Mouse (Mus musculus): Measurements from ENCODE around the gene Pltp. TPM values are rescaled to one million over a fixed set of nuclear protein-coding genes. Genes with fewer than 3 reads are reported as not detected.

Pltp gene
- polyA plus RNA-seq (2017; shearing (Covaris generic)) = 0.26 TPM

DNA sequence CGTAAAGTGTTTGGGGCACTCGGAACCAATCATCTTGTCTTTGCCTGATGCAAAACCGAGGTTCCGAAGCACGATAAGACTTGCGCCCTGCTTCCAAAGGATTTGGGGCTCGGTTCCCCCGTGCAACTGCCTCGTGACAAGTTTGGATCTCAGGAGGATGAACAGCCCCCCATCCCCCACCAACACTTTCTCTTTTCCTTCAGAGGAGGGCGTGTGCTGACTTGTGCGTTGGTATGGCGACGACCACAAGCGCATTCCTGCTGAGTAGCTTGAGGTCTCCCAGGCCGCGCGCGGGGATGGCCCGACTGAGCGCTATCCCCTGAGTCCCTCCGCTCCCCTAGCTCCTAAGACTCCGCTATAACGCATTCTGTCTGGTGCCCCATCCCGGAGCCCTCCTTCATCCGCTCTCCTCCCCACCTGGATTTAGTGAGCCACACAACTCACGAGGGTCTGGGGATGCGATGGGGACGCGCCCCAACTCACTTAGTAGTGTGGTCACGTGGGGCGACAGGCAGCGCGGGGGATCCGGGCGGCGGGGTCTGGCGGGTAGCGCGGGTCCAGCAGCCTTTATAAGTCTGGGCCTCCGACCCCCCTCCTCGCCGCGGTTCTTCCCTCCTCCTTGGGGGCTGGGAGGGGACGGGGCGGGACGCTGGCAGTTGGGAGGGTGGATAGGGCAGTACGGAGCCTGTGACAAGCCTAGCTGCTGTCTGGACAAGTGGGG is at the start of gene Pltp:
Gene Pltp, minus strand, starts transcription at position 611 of the 721 bp plus-strand sequence.

DNA sequence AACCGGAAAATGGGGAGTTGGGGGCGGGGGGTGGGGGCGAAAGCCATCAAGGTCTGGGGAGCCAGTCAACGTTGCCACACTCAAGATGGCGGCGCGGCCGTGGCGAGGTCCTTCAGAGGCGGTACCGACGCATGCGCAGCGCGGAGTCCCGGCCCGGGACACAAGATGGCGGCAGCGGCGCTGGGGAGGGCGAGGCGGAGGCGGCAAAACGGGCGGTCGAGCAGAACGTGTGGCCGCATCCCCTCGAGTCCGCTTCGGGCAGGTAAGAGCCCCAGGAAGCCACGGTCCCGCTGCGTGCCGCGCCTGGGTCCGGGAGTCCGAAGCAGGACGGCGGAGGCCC is 21.7 kb upstream of the Pltp start, which contains the start of gene Pcif1:
Gene Pcif1, plus strand, starts transcription at position 77 of the 340 bp plus-strand sequence.

DNA sequence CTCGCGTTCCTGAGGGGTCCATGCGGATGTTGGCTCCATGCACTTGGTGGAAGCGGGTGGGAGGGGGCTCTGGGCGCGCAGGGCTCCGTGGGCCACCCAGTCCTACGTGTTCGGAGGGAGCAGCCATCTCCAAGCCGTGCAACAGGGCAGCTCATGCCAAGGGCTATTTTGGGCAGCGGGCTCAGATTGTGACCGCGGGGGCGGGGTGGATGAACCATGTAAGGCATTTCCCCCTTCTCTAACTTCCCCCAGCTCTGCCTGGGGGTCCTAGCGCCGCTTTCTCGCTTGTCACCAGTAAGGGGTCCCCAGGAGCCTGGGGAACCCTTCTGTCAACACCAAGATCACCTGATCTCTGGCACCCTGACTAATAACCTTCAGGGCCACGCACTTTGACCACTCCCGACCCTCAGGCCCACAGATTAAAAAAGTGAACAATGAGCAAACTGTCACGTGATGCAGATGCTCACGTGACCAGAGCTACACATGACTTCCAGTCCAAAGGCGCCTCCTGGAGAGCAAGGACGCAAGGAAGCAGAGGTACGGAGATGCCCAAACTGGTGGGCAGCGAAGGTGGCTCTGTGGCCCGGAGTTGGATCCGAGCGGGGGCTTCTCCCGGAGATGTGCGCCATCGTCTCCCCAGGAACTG is 24.1 kb downstream of the Pltp start, which contains the start of gene Neurl2:
Gene Neurl2, minus strand, starts transcription at position 143 of the 646 bp plus-strand sequence.

DNA sequence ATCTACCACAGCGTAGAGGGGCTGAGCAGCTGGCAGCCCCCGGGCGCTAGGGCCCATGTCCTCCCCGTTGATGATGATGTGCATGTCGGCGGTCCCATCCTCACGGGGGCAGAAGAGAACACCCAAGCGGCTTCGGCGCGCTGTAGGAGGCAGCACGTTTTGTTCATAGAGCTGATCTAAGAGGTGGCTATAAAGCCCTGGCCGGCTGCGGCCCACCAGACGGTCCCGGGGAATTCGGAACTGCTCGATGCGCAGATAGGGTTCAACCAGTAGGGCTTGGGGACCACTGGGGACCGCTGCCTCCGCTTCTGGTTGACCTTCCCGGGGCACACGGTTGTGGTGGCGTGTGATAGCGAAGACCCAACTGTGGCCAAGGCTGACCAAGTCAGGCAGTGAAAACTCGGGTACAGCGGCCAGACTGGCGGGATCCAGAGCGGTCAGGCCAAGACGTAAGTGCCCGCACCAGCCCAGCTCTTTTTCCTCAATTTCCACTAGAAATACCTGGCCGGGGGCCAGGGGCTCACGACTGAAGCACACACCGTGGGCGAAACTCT is 24.7 kb downstream of the Pltp start, which contains the start of gene Ctsa:
Gene Ctsa, plus strand, starts transcription at position 126 of the 554 bp plus-strand sequence.

DNA sequence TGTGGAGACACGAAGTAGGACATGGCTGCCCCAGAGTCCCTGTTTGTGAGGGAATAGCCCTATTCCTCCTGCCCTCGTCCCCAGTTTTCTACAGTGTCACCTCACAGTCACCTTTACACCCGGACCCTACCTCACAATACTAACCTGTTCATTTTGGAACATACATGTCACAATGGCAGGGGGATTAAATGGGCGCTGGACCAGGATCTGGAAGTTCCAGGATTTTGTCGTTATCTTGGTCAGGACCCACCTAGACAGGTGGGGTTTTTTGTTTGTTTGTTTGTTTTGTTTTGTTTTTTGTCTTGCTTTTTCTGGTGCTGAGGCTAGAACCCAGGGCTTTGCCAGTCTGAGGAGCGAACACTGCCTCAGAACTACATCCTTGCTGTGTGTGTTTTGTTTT is 29.1 kb downstream of the Pltp start, which contains the start of gene Spata25:
Gene Spata25, minus strand, starts transcription at position 101 of the 400 bp plus-strand sequence.

DNA sequence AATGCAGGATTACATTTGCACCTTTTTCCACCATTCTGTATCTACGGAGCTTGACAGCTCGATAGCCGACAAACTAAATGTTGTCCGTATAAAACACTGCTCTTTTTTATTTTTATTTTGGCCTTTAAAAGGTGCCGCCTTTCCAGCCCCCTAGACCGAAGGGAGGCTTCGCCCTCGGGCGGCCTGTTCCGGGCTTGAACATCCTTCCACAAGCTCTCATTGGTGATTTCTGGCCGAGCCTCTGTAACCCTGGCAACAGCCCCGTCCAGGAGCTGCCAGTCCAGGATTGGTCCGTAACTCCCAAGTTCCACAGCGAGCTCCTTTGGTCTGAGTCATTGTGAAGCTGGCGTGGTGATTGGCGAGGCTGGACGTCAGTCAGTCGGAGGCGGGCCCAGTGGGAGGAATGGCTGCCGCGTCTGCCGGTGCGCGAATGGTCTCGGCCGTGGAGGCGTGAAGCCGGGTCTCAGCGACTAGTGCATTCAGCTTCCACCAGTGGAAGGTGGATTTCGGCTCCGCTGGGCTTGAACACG is 34.8 kb downstream of the Pltp start, which contains the start of gene Zswim1:
Gene Zswim1, plus strand, starts transcription at position 51 of the 530 bp plus-strand sequence.

DNA sequence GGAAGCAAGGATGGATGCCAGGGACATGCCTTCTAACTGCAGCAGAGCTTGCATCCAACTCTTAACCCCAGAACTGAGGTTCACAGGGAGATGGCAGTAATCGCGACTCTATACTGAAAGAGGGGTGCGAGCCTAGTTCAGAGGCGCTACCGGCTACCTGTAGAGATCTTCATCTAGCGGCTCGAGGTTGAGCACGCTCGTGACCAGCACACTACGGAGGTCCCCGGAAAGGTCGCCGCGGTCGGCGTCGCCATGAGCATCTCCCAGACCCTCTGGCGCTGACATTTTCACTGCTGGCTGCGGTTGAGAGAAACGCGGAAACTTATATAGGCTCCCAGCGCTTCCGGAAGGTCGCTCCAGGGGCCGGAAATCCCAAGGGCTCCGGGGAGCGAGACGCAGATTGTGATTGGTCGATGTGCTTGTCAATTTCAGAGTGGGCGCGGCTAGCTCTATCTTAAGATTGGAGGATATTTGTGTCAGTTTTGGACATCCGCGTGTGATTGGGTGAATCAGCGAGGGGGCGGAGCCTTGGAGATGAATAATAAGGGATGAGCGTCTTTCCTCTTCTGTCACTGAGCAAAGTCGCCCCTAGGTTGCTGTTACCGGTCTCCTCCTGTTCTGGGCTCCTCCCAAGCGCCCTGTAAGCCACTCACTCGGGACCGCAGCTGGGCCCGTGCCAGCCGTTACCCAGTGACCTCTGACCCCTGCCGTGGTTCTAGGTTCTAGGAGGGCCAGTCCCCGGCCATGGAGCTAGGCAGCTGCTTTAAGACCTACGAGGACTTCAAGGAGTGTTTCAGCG is 52.8 kb downstream of the Pltp start, which contains the start of the genes Acot8 and Zswim3:
Gene Acot8, minus strand, starts transcription at position 350 of the 799 bp plus-strand sequence.
Gene Zswim3, plus strand, starts transcription at position 566 of the 799 bp plus-strand sequence.

Other genes starting within 250 kb of the Pltp start
- gene Wfdc6b, start 244.2 kb downstream of the Pltp start, polyA plus RNA-seq (2017; shearing (Covaris generic)) = not detected
- not detected for gene Wfdc8, start 244.1 kb downstream of the Pltp start, polyA plus RNA-seq (2017; shearing (Covaris generic))
- gene Wfdc16, start 218.9 kb downstream of the Pltp start, polyA plus RNA-seq (2017; shearing (Covaris generic)) = not detected
- not detected for gene Wfdc10, start 201.7 kb downstream of the Pltp start, polyA plus RNA-seq (2017; shearing (Covaris generic))
- not detected for gene Wfdc9, start 201.1 kb downstream of the Pltp start, polyA plus RNA-seq (2017; shearing (Covaris generic))
- not detected for gene Wfdc11, start 183.6 kb downstream of the Pltp start, polyA plus RNA-seq (2017; shearing (Covaris generic))
- not detected for gene Wfdc13, start 172.6 kb downstream of the Pltp start, polyA plus RNA-seq (2017; shearing (Covaris generic))
- gene Spint4, start 159.2 kb downstream of the Pltp start, polyA plus RNA-seq (2017; shearing (Covaris generic)) = not detected
- gene Spint5, start 142.4 kb downstream of the Pltp start, polyA plus RNA-seq (2017; shearing (Covaris generic)) = not detected
- gene Wfdc3, start 111.8 kb downstream of the Pltp start, polyA plus RNA-seq (2017; shearing (Covaris generic)) = 0.11 TPM
- gene Dnttip1, start 111.7 kb downstream of the Pltp start, polyA plus RNA-seq (2017; shearing (Covaris generic)) = 67.0 TPM
- gene Ube2c, start 87.8 kb downstream of the Pltp start, polyA plus RNA-seq (2017; shearing (Covaris generic)) = 4.3 TPM
- not detected for gene Tnnc2, start 77.7 kb downstream of the Pltp start, polyA plus RNA-seq (2017; shearing (Covaris generic))
- gene Snx21, start 71.9 kb downstream of the Pltp start, polyA plus RNA-seq (2017; shearing (Covaris generic)) = 5.7 TPM
- gene Acot8, start 52.8 kb downstream of the Pltp start, polyA plus RNA-seq (2017; shearing (Covaris generic)) = 39.1 TPM
- 6.1 TPM for gene Zswim3, start 52.6 kb downstream of the Pltp start, polyA plus RNA-seq (2017; shearing (Covaris generic))
- 21.3 TPM for gene Zswim1, start 35.0 kb downstream of the Pltp start, polyA plus RNA-seq (2017; shearing (Covaris generic))
- not detected for gene Spata25, start 29.2 kb downstream of the Pltp start, polyA plus RNA-seq (2017; shearing (Covaris generic))
- gene Ctsa, start 24.8 kb downstream of the Pltp start, polyA plus RNA-seq (2017; shearing (Covaris generic)) = 167 TPM
- gene Neurl2, start 24.3 kb downstream of the Pltp start, polyA plus RNA-seq (2017; shearing (Covaris generic)) = 1.8 TPM
- 130 TPM for gene Pcif1, start 21.6 kb upstream of the Pltp start, polyA plus RNA-seq (2017; shearing (Covaris generic))
- 43.9 TPM for gene Zfp335, start 54.0 kb upstream of the Pltp start, polyA plus RNA-seq (2017; shearing (Covaris generic))
- 5.9 TPM for gene Mmp9, start 83.1 kb upstream of the Pltp start, polyA plus RNA-seq (2017; shearing (Covaris generic))
- gene Slc12a5, start 103.1 kb upstream of the Pltp start, polyA plus RNA-seq (2017; shearing (Covaris generic)) = 0.26 TPM
- gene Ncoa5, start 177.2 kb upstream of the Pltp start, polyA plus RNA-seq (2017; shearing (Covaris generic)) = 61.4 TPM
- gene Cd40, start 197.9 kb upstream of the Pltp start, polyA plus RNA-seq (2017; shearing (Covaris generic)) = 0.89 TPM
- gene 1700025C18Rik, start 233.0 kb upstream of the Pltp start, polyA plus RNA-seq (2017; shearing (Covaris generic)) = not detected